8 mouse cellular contexts compared by ENCODE assay signal in genomic region chr19:58452941-58453551, GRCm38 (mm10). TPM values are rescaled to one million over a fixed set of nuclear protein-coding genes. Genes with fewer than 3 reads are reported as not detected.
DNase-seq lines count a peak whose midpoint lies in the region; ATAC-seq and TF ChIP-seq lines count a peak whose summit lies in the region.

No protein-coding gene starts in this region.

- no peaks in the 10 kb centered on the region for H3K36me3 ChIP-seq in kidney, adult 2 months (ENCODE audit: control insufficient read depth, insufficient read depth, low read length)
- H3K36me3 ChIP-seq in midbrain, embryonic 13.5 days = no peaks in the 10 kb centered on the region

- ATAC-seq in midbrain, embryonic 13.5 days = no peak

- WGBS in kidney, adult 2 months = 18% methylated on average over 20 of the region's 20 CpGs
- WGBS in midbrain, embryonic 13.5 days = 1% methylated on average over 20 of the region's 20 CpGs

- H3K27ac ChIP-seq in kidney, adult 2 months (ENCODE audit: insufficient read depth, low read depth, low read length) = no peak overlapping the region
- peak overlapping the region; percentile 53; the same call in 1 of the 2 replicates for H3K27ac ChIP-seq in midbrain, embryonic 13.5 days

- no peak for DNase-seq in kidney, adult 2 months
- DNase-seq in kidney, adult 11 months = no peak
- peak; percentile 44 for DNase-seq in embryo, embryonic 9.5 days (ENCODE audit: extremely low spot score)
- peak; percentile 30 to 46 for DNase-seq in heart, adult 9 months (ENCODE audit: low spot score in 2 of 2)
- DNase-seq in kidney, postnatal 10 days = peak; percentile 46
- DNase-seq in thymus, adult 18-20 months = peak; percentile 21 to 29
- DNase-seq in urinary bladder, adult 2 months (ENCODE audit: low spot score) = no peak

- TF ChIP-seq CTCF in kidney, adult 2 months (conservative IDR thresholded peaks at IDR 0.05; ENCODE audit: insufficient read depth, insufficient read length, low read depth, low read length) = no peak

- H3K4me1 ChIP-seq in kidney, adult 2 months (ENCODE audit: control insufficient read depth, insufficient read depth, low read length) = peaks cover 9% of the 10 kb centered on the region; the same call in 1 of the 2 replicates
- H3K4me1 ChIP-seq in midbrain, embryonic 13.5 days (replicated peaks) = peaks cover 65% of the 10 kb centered on the region

- H3K9ac ChIP-seq in midbrain, embryonic 13.5 days (replicated peaks) = peak overlapping the region; percentile 73

- peak overlapping the region; percentile 47; the same call in 1 of the 2 replicates for H3K4me3 ChIP-seq in kidney, adult 2 months (ENCODE audit: insufficient read depth, low read depth, low read length)
- peak overlapping the region; percentile 59 for H3K4me3 ChIP-seq in midbrain, embryonic 13.5 days (replicated peaks)

- 0 out of 2 replicates have a peak, but pooled peaks cover 3% of the 10 kb centered on the region for H3K27me3 ChIP-seq in kidney, adult 2 months (replicated peaks; ENCODE audit: control insufficient read depth, insufficient read depth, low read length)
- peaks cover 27% of the 10 kb centered on the region for H3K27me3 ChIP-seq in midbrain, embryonic 13.5 days

- no peaks in the 10 kb centered on the region for H3K9me3 ChIP-seq in midbrain, embryonic 13.5 days

- no peak for TF ChIP-seq POLR2A in kidney, adult 2 months (IDR thresholded peaks at IDR 0.05; ENCODE audit: low read depth, low read length)

- peak overlapping the region; percentile 90 for H3K4me2 ChIP-seq in midbrain, embryonic 13.5 days (replicated peaks)

RNA-seq across cellular contexts. Expression of gene Gfra1, which starts 2.7 kb away (rescaled TPM):
- 6.8 and 8.4 TPM in 2 replicates for polyA plus RNA-seq in kidney, adult 2 months (2012; rRNA removed)
- polyA plus RNA-seq in midbrain, embryonic 13.5 days (2015; fragmentation: Nextera tagmentation; extraction: Ambion mirVana) = 42.5 and 47.9 TPM in 2 replicates
- 4.7 and 6.4 TPM in 2 replicates for polyA plus RNA-seq in urinary bladder, adult 2 months (2012; rRNA removed)

RNA-seq across cellular contexts. Expression of gene Ccdc172, which starts 58.7 kb away (rescaled TPM):
- not detected in 2 replicates for polyA plus RNA-seq in kidney, adult 2 months (2012; rRNA removed)
- not detected in 2 replicates for polyA plus RNA-seq in midbrain, embryonic 13.5 days (2015; fragmentation: Nextera tagmentation; extraction: Ambion mirVana)
- not detected in 2 replicates for polyA plus RNA-seq in urinary bladder, adult 2 months (2012; rRNA removed)

Comparison
In these comparisons a context has a peak if more than half of its experiments do, and no peak if none do; other contexts are left out.
1. DNase-seq: peak in embryo, embryonic 9.5 days (single experiment), heart, adult 9 months (2 of 2), kidney, postnatal 10 days (single experiment) and thymus, adult 18-20 months (2 of 2); none in kidney, adult 2 months (single experiment), kidney, adult 11 months (single experiment) and urinary bladder, adult 2 months (single experiment).